Mouse (Mus musculus): ENCODE data around the gene Phactr2.

Phactr2 gene

DNA sequence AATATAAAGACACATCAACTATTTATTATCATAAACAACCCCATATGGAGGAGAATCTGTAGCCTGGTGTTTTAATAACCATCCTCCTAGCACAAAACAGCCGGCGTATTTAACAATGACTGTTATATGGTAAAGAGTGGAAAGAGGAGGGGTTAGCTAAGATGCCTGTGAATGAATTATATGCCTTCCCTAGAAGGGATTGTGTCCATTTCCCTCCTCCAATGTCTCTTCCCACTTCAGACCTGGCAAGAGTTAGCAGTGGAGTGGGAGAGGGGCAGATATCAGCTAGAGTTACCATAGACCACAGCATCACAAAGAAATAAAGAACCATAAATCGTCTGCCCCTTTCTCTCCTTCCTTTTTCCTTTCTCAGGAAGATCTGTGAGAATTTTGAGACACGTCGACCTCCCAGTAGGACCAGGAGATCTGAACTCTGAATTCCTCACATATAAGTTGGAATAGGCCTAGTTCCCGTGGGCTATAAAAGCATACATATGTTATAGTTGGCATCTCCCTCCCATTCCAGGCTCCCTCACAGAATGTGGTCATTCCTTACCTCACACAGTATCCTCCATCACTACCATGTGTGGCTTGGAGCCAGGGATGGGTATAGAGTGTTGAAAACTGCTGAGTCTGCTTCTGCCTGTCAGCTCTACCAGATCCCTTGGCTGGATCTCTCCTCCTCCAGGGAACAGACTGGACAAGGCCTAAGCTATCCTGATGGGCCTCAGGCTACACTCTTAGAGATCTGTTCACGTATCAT is 25.7 kb downstream of the Phactr2 start:
- DNase-seq (ENCODE audit: low spot score): no peak

DNA sequence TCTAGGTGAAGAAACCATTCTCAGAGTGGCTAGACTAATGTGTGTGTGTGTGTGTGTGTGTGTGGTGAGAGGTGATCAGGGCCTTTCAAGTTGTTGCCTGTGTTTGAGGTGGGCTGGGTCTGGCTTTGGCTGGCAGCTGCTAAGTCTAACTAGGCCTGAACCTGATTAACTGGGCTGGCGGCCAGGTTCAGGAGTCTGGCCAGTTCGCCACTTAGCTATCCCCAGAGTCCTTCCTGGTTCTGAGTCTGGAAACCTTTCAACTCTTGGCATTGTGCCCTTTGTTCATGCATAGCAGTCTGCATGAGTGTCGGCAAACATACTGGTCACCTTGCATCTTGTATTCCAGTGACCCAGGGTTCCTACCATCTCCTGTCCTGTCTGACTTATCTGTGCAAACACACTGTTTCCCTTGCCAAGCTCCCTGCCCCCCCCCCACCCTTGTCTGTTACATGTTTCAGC is 27.4 kb downstream of the Phactr2 start:
- DNase-seq (ENCODE audit: low spot score): peak; percentile 66

DNA sequence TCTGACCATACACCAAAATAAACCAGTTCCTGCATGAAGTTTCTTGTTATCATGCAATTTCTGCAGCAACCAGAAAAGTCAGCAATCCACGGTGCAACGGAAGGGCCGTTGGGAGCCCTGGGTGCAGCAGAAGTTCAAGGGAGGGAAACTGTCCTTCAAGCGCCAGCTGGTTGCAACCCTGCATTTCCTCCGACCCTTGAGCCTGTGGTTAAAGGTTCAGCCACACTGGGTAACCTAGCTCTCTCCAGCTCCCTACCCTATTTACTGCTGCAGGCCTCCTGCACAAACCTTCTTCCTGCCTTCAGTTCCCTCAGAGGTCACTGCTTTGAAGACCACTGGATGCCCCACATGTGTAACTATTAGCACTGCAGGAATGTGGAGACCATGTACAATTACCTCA is 30.0 kb downstream of the Phactr2 start:
- DNase-seq (ENCODE audit: low spot score): no peak

DNA sequence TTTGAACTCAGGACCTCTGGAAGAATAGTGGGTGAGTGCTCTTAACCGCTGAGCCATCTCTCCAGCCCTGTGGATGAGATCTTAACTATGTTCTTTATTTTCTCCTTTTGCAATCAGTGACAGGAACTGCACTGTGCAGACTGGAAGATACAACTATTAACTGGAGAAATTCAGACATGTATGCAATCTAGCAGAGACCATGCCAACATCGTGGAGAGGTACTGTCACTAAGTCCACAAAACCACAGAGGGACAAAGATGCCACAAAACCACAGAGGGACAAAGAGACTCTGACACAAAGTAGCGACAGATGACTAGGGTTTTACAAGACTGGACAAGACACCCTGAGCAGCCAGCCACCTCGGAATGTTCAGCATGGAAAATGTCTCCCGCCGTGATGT is 30.6 kb downstream of the Phactr2 start:
- no peak for DNase-seq (ENCODE audit: low spot score)

DNA sequence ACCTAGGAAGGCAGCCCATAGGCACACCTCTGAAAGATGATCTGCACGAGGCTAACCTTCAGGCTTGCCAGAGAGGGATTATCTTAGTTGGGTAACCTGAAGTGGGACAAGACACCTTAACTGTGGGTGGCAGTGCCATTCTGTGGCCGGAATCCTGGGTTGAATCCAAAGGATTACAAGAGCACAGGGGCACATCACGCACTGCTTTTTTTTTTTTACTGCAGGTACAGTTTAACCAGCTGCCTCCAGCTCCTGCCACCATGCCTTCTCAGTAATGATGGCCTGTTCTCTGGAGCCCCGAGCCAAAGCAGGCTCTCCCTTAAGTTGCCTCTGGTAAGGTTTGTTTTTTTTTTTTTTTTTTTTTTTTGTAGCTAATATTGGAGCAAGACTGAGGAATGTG is 33.9 kb downstream of the Phactr2 start:
- DNase-seq (ENCODE audit: low spot score): no peak

DNA sequence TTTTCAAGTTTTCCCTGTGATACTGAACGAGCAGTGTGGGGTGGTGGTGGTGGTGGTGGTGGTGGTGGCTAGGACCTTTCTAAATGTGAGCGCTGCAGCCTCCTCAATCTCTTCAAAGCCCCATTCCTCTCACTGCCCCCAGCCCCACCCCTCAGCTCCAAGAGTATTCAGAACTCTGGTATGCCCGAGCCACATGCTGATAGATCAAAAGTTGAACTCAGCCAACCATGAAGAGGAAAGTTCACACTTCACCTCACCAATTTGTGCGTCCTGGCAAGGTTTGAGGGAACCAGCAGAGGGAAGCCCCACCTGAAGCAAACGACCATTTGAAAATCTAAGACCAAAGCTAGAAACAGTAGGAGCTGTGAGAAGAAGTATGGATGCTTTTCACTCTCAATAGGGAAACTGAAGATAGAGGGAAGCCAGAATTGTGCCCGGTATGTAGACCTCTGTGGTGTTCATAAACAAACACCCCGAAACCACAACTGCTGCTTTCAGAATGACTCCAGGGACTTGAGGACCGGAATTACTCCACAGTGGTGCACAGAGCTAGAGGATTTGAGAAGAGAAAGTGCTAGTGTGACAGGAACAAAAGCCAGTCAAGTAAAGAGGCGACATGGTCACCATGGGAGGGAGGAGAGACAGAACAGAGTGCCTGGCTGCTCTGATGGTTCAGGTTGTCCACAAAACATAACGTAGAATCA is 35.9 kb downstream of the Phactr2 start:
- no peak for DNase-seq (ENCODE audit: low spot score)

DNA sequence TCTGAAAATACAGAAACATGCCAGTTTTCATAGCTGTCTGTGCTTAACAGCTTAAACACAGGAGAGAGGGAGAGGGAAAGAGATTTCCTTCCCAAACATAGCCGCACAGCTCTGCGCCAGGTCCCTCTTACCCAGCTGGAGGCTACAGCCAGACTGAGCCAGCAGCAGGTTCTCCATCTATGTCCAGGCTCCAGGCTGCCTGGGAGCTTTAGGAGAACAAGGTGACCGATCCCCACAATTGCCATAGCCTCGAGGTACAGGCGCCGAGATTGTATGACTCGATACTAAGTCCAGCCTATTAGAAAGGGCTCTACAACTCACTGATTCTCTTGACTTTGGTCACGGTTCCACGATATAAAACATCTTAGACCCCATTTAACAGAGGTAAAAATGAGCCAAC is 37.2 kb downstream of the Phactr2 start:
- no peak for DNase-seq (ENCODE audit: low spot score)

DNA sequence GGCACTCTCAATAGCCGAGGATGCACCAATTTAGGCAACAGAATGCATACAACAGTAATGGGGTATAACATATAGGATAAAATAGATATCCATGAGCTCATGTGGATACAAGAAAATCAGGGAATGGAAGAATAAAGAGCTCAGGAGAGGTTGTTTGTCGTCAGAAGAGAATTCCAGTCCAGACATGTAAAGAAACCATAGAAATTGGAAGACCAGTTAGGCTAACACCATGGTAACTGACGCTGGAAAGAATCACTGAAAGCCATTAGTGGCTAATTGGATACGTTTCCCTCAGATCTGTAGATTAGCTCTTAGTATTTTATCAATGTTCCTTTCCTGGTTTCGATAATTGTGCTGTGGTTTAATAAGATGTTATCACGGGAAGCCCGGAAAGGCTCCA is 41.2 kb downstream of the Phactr2 start:
- DNase-seq (ENCODE audit: low spot score): no peak

DNA sequence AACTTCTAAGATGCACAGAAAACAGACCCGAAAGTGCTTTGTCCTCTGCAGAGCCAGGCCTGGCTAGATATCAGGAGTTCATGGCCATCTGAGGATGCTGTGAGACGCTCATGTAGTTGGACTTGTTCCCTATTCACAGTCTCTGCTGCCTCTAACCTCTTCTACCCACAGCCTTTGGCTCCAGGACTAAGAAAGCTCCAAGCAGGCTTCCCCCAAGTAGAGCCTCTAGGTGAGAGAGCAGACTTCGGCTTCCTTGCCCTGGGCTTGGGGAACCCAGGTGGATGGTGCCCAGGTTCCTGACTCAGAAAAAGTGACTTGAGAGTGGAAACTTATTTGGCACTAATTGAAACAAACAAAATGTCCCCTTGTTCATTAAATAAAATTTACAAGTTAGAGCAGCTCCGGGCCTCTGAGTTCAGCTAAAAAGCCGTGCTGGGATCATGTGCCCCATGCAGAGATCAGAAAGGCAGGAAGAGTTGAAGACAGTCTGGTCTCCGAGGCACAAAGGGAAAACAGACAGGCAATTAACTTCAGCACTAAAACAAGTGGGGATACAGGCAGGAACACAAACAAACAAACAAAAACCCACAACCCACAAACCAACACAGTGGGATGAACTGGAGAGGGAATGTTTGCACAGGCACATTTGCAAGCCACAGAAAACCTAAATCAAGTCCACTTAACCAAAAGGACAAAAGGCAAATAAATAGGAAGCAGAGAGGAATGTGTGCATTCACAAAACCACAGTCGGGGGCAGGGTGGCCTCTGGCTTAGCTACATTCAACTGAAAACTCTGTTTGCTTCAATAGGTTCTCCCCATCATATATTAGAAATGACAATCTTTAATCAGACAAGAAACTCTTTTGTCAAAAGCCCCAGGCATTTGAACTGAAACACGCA is 42.3 kb downstream of the Phactr2 start:
- no peak for DNase-seq (ENCODE audit: low spot score)

DNA sequence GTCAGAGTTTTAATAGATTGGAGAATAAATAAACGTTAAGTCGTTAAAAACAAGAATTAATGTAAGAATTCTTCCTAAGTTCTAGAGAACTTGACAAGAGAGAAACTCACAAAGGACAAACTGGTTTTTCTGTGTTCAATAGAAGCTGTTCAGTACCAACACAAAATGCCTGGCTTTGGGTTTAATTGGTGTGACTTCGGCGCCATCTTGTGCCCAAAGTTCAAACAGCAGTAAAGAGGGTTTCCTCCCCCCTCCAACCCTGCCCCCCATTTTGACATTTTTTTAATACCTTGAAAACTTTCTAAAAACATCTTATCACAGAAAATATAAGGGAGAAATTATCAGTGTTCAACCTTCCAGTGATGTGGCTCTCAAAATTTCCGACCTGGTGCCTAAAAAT is 44.4 kb downstream of the Phactr2 start:
- peak; percentile 79 for DNase-seq (ENCODE audit: low spot score)

DNA sequence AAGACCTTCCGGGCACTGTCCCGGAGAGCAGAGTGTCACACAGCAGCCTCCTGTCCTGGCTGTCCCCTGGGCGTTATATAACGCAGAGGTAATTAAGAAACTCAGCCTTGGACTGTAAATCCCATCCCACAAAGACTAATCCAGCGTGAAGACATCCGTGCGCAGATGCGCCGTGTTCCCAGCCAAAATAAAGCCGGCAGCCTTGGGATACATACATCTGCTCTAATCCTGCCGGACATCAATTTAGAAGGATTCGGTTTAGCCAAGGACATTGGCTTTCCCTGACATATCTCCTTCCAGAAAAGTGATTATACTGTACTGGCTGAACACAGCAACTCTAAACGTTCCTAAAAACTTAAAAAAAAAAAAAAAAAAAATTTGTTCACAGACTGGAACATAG is 45.0 kb downstream of the Phactr2 start:
- DNase-seq (ENCODE audit: low spot score): no peak

DNA sequence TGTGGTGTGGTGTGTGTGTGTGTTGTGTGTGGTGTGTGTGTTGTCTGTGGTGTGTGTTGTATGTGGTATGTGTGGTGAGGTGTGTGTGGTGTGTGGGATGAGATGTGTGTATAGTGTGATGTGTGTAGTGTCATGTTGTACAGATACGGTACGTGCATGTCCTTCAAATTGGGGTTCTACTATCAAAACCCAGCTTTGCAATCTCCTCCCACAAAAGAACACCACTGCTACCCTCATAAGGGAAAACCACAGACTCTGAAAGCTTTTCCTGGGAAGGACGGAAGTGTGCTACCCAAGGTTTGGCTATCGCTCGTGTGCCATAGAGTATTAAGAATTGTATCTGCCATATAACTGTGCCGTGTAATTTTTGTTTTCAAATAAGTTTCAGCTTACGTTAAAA is 45.7 kb downstream of the Phactr2 start:
- no peak for DNase-seq (ENCODE audit: low spot score)

DNA sequence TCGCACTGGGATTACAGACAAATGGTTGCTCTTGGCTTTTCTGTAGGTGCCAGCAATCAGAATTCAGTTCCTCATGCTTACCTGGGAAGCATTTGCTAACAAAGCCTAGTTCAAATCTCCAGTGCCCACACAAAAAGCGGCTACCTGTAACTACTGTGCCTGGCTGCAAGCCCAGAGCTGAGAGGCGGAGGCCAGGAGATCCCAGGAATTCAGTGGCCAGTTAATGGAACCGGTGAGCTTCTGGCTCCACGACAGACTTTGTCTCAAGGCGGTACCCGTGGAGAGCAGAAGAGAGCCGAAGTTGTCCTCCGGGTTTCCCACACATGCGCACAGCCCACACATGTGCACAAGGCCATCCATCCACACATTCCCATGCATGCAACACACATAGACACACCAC is 46.6 kb downstream of the Phactr2 start:
- no peak for DNase-seq (ENCODE audit: low spot score)

DNA sequence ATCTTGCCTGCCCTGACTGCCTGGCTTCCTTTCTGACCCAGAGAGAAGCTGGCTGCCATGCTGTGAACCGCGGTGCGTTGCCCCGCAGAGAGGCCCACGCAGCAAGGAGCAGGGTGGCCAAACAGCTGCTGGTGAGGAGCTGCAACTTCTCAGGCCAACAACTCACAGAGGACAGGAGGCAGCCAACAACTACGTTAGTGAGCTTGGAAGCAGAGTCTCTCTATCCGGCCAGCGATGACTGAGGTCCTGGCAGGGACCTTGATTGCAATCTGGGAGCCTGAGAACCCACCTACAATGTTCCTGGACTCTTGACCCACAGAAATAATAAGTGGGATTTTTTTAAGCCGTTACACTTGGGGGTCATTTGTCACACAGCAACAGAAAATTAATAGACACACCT is 49.0 kb downstream of the Phactr2 start:
- DNase-seq (ENCODE audit: low spot score): no peak

DNA sequence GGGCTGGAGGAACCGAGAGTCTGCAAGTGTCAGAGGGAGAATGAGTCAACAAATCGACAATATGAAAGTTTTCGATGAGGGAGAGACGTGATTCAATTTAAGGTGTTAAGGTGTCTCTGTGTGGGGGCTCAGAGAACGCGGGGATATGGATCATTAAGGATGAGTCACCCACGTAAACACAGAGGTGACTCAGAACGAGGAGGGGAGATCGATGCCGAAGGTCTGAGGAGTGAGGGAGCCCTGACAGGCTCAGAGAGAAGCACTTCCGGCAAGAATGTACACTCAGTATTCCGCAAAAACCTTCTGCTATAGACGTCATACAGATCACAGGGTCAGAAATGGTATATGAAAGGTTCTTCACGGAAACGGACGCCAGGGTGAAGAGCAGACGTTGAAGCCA is 49.7 kb downstream of the Phactr2 start:
- no peak for DNase-seq (ENCODE audit: low spot score)

DNA sequence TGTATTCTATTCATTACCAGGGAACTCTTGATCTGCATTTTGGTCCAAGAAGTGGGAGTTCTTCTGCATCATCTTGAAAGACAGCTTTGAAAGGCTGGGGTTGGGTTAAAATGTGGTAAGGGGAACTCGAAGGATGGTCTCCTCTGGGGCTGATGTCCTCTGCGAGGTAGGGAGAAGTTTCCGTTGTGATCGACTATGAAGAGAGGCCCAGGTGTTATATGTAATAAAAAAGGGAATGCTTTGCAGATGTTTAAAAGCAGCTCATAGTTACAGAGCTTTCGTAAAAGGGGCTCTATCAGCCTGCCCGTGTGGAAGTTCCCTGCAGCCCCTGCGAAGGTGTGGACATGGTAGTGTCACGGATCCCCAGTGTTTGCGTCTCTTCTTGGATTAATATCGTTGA is 50.2 kb downstream of the Phactr2 start:
- no peak for DNase-seq (ENCODE audit: low spot score)

DNA sequence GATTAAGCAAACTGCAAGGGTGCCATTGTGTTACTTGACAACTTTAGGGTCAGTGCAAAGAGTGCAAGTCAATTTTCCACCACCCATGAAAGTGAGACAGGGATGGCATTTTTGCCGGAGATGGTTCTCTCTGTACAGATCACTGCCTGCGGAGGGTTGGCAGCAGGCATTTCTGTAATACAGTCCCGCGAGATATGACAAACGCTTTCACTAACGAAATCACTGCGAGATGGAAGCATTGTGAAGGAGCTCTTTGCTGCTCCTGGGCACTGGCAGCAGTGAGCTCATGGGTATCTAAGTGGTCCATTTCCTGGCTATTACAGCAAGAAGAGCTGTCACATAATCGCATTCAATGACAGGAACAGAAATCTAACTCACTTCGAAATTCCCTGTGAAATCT is 52.1 kb downstream of the Phactr2 start:
- no peak for DNase-seq (ENCODE audit: low spot score)

DNA sequence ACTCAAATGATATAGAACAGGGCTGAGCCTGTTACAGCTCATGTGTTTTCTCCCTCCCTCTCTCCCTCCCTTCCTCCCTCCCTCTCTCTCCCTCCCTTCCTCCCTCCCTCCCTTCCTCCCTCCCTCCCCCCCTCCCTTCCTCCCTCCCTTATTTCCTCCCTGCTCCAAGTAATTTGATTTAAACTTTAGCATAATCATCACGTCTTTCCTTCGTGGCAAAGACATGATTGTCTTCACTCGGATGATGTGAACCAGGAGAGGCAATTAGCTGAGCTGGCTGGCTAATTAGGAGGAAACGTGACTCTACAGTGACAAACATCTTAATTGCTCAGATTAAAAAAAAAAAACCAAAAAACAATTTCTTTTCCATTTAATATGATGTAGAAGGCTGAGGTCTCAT is 55.0 kb downstream of the Phactr2 start:
- no peak for DNase-seq (ENCODE audit: low spot score)

DNA sequence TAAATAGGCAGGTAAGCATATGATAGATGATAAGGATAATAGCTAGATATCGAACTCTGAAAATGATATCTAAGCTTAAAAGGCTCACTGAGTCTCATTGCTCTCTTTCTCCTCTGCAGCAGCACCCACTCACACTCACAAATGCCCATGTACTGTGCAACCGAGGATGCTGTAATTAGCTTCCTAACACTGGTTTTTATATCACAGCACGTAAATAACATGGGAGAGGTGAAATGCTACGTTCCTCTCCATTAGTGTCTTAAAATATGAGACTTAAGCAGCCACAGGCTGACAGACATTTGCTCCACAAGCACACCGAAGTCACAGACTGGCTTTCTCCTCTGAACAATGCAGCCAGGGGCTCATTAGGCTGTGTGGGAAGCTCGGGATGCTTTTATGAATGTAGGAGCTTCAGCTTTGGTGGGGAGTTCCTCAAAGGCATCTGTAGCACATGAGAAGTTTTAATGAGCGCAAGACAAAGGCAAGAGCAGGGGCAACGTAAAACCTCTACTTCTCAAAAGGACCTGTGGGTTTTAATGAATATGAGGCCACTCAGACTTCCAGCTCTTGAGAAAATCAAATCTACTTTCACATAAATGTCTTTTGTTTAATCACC is 58.6 kb downstream of the Phactr2 start:
- DNase-seq (ENCODE audit: low spot score): no peak

DNA sequence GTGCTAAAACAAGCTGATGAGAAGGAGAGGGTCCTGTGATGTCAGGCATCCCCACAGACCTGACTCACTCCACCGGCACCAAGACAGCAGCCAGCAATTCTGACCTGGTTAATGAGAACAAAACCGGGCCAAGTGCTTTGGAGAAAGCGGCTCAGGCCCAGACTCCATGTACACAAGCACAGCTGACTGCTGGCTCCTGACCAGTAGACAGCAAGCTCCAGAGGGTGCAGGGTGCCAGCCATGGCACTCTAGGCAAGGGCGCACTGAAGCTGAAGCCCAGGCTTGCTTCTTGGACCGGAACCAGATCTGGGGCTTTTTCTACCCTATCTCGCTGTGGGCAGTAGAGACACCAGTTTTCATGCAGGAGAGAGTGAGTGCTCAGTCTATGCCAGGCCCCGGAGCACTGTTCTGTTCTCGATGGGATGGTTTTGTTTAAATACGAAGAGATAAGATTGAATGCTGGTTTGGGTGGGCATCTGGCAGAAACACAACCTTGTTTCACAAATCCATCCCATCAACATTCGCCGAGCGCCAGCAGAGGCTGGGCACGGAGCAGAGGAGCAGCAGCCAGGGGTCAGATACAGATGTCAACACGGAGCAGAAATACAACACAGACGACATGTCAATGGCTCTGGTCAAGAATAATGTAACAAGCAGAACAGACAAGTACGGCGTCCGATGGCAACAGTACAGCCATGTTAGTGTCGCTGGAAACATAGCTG is 61.8 kb downstream of the Phactr2 start:
- no peak for DNase-seq (ENCODE audit: low spot score)

DNA sequence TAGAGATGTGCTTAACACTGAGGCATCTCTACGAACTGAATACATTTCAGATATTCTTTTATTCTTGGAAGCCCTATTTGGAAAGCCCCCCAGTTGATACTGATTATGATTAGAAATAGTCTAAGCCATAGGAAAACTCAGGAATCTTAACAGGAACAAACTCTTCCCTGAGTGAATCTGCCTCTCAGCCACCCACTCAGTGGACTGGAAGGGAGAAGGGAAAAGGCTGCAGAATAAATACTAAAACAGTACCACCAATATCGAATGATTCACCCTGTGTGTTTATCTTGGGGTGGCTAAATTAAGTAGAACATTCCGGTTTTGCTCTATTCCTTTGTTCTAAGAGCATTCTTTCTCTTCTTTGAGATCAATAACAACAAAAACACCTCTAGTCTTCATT is 63.2 kb downstream of the Phactr2 start:
- DNase-seq (ENCODE audit: low spot score): no peak

DNA sequence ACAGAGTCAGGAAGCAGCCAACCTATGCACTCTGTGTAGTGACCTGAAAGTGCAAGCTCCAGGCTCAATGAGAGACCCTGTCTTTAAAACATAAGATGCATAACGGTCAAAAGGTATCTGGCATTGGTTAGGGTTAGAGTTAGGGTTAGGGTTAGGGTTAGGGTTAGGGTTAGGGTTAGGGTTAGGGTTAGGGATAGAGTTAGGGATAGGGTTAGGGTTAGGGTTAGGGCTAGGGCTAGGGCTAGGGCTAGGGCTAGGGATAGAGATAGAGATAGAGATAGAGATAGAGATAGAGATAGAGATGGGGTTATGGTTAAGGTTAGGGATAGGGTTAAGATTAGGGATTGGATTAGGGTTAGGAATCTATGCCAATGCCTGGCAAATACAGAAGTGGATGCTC is 72.2 kb downstream of the Phactr2 start:
- DNase-seq (ENCODE audit: low spot score): no peak

All from testis, postnatal 10 days (tissue).